Mouse (Mus musculus): Measurements from ENCODE around the gene Hephl1.

DNA sequence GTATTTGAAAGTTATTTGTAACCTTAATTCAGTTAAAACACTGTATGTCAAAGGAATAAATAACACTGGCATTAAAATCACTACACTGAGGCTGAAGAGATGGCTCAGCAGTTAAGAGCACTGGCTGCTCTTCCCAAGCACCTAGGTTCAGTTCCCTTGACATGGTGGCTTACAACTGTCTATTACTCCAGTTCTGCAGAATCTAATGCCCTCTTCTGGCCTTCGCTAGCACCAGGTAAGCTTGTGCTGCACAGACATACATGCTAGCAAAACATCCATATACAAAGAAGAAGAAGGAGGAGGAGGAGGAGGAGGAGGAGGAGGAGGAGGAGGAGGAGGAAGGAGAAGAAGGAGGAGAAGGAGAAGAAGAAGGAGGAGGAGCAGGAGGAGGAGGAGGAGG, 15.7 kb downstream of the Hephl1 start:
- TF ChIP-seq POLR2A (IDR thresholded peaks at IDR 0.05; ENCODE audit: low read depth, low read length) (no peak), CTCF (conservative IDR thresholded peaks at IDR 0.05 in 1 of 2, IDR thresholded peaks at IDR 0.05 in 1 of 2; ENCODE audit: low read depth in 2 of 2, low read length in 2 of 2) (0 out of 4 replicates have a peak, but pooled peaks of 1 of the 2 experiments have one; percentile 18), EP300 (IDR thresholded peaks at IDR 0.05; ENCODE audit: low read length) (no peak), KAT2A (IDR thresholded peaks at IDR 0.05; ENCODE audit: insufficient replicate concordance, low read length) (no peak), CHD2 (IDR thresholded peaks at IDR 0.05; ENCODE audit: low read length) (no peak), RAD21 (IDR thresholded peaks at IDR 0.05; ENCODE audit: low read depth, low read length) (no peak; the same call in none of the 2 replicates), JUND (conservative IDR thresholded peaks at IDR 0.05; ENCODE audit: low read depth, low read length) (no peak), MAX (IDR thresholded peaks at IDR 0.05; ENCODE audit: low read length) (no peak), ZMIZ1 (IDR thresholded peaks at IDR 0.05; ENCODE audit: low read depth, low read length) (no peak)
